Mouse (Mus musculus) induced T-regulatory cell, adult 2 months (primary cell): ENCODE results near the gene Mrpl23.

Source experiments
- DNase-seq: peaks from one replicate; pipeline ENCODE4 v3.0.0-alpha.2; 2012; ENCODE audit warnings: low read depth

Gene Mrpl23

DNA sequence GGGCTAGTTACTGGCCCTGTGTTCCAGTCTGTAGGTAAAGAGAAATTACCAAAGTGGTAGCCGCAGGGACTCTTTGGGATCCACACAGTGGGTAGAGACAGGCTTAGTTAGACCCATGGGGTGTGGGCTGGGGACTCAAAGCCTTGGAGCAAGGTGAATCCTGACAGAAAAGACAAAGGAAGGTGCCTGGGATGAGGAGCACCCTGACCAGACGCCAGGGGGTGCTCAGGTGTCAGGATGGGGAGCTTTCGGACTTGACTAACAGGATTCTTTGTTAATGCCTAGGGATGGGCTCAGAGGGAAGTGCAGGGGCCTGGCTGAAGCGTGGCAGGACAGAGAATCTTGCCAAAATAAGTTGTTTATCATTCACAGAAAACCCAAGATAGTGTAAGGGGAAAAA, 10.1 kb upstream of the Mrpl23 start:
- DNase-seq = no peak

DNA sequence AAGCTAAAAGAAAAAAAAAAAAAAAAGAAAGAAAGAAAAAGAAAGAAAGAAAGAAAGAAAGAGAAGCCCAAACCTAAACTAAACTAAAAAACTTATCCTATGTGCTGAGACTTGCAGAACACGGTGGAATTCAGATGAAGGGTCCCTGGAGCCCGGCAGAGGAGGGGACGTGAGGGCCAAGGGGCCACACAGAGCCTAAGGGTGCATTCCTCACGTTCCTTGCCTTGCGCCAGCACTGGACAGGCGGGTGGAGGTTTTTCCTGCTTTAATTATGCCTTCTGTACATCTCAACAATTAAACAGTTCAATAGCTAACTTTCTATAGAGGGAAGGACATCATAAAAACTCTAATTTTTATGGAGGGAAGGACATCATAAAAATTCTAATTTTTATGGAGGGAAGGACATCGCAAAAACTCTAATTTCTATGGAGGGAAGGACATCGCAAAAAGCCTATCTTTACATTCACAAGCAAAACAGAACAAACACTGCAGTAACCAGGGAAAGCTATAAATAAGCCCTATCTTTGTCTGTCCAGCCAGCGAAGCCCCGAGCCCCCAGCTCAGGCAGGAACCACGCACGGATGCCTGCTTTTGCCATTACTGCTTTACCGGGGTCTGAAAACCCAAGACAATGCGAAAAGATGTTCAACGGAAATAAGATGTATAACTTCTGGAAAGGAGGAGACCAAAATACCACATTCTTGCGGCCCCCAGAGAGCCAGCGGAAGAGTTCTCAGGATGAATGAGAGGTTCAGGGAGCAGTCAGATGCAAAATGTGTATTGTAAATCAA, 9.1 kb upstream of the Mrpl23 start:
- no peak for DNase-seq

DNA sequence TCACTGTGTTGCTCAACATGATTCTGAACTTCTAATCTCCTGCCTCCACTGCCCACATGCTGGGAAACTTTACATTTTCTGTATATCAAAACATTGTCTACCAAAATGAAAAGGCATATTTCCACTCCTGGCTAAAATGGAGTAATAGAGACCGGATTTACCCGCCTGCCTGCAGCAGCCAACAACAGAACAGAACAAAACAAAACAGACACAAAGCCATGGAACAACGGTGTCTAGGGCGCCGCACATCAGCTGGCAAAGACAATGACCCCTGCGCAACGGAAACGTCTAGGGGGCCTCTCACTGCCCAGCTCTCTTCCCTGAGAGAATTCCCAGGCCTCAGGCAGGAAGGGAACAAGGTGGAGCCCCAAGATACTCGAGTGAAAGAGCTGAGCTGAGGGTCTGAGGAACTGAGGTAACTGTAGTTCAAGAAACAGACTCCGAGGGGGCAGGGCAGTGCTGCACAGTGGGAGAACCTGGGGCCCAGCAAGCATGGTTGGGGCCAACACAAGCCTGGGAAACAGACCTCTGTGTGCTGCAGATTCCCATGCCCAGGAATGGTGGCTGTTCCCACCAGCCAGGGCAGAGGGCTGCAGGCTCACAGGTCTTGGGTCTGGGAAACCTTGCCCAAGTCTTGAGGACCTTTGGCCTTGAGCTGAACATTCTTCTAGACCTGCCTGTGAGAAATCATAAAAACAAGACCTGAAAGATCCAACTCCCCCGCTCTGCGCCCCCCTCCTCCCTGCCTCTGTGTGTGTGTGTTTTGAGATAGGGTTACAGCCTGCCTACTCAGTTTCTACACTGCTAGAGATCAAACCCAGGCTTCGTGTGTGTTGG, 6.9 kb upstream of the Mrpl23 start:
- no peak for DNase-seq

DNA sequence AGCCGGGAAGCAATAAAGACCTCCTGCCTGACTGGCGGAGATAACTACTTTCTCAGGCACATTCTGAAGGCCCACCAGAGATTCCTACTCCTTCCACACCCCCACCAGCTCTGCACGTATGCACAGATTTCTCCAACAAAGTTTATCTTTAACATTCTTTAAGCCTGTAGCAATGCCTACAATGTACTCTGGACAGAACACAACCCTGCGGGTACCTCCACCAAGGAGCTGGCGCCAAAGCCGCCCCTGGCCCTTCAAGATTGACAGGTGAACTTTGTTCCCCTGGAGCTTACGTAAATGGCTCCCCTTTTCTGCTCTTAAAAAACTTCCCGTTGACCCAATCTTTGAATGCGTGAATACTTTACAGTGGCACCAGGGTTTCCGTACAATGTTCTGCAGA, 3.1 kb upstream of the Mrpl23 start:
- no peak for DNase-seq

DNA sequence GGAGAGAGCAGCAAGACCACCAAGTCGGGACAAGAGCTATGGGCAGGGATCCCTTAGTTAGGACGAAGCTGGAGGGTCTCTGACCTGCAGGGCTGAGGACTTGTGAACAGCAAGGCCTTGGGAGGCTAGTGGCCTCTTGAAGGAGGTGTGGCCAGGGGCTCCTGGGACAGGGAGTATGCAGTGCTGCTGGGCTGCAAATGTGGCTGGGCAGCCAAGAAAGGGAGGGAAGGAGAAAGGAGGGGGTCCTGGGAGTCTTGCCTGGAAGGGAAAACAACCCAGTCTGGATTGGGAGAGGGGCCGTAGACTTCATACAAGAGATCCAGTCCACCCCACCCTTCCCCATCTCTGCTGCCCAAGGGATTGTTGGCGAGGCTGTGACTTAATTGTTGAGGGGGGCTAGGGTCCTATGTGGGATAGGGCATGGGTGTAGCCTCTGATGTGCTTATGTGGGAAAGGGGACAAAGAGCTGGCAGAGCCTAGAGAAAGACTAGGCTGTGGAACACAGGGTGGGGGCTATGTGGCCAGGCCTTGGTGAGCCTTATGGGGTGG, 439 bp upstream of the Mrpl23 start:
- DNase-seq = peak; percentile 17

DNA sequence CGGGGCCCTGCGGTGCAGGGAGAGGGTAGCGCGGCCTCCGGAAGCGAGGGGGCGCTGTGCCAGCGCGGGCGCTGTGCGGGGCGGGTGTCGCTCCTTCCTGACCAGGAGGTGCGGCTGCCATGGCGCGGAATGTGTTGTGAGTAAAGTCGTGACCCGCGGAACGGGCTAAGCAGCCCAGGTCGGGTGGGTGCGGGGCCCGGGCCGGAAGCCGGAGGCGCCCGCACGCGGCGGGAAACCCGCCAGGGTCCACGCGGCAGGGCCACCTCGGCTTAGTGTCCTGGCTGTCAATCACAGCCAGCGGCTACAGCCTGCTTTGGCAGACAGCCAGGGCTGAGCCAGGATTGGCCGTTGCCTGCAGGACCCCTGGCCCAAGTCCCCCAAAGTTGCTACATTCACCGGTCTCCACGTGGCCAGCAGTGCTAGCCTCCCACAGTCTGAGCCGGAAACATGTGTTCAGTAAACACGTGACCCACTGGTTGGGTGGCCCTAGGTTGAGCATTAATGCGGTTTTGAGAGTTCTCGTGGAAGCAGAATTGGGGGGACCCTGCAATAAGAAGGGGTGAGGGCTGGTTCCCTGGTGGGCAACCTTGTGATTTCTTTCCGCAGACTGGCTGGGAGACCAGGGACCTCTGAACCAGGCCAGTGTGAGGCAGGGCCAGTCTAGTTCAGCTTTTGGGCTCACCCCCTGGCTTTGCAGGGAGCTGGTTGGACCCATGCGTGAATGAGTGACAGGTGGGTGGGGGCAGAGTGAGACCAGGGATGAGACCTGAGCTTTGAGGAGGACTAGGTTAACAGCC, 771 bp downstream of the Mrpl23 start:
- peak; percentile 91 for DNase-seq

DNA sequence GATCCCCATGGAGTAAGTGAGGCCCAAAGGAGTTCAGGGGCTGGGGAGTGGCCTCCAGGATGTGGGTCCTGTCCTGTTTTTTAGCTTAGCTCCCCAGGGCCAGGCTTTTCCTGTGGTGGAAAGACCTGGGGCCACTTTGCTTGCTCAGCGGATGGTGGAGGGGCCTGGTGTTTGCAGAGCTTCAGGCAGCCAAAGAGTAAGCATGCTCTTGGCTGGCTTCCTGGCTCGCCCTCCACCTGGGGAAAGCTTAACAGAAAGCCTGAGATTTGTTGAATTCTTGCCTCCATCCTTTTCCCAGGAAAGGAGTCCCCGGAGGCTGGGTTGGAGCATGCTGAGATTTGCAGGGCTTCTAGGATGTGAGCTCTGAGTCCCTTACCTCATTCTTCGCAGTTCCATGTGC, 2.6 kb downstream of the Mrpl23 start:
- no peak for DNase-seq

DNA sequence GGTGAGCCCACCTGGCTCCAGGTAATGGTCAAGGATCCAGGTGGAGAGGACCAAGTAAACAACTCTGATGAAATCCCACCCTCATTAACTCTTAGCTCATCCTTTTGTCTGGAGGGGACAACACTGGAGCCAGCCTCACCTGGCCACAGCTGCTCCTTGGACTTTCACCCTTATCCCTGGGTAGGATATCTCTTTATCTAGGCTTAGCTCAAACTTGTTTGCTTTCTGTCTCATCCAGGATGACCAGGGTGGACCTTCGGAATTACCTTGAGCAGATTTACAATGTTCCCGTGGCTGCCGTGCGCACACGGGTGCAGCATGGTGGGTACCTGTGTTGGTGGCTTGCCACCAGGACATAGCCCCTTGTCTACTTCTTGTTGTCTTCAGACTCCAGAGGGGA, 3.3 kb downstream of the Mrpl23 start:
- DNase-seq = no peak

DNA sequence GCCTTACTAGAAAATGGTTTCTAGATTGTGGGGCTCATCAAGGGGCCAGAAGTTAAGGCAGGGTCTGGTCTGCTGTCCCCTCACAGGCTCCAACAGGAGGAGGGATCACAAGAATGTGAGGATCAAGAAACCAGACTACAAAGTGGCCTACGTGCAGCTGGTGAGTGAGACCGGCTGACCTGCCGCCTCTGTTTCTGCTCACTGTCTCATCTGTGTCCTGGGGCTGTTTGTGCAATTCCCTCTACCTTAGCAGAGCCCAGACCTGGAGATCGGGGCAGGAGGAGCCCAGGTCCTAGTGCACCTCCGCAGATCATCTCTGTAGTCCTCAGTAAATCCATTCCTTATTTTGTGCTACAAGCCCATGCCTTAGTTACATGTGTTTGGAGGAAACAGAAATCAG, 4.7 kb downstream of the Mrpl23 start:
- DNase-seq = no peak

DNA sequence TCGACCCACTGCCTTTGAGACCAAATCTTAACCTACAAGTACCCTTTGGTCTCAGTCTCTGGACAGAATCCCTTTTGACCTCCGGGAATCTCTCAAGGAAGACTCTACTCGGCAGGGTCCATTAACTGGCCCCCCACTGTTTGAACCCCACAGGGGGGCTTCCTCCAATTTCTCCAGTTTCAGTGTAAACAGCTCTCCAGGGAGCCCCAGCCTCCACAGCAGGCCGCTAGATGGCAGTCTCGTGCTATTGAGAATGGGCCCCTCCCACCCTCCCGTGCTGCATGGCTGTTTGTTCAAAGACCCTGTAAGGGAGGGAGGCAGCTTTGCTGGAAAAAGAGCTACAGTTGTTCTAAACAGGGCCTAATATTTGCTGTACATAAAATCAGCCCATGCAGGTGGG, 5.4 kb downstream of the Mrpl23 start:
- peak; percentile 77 for DNase-seq

DNA sequence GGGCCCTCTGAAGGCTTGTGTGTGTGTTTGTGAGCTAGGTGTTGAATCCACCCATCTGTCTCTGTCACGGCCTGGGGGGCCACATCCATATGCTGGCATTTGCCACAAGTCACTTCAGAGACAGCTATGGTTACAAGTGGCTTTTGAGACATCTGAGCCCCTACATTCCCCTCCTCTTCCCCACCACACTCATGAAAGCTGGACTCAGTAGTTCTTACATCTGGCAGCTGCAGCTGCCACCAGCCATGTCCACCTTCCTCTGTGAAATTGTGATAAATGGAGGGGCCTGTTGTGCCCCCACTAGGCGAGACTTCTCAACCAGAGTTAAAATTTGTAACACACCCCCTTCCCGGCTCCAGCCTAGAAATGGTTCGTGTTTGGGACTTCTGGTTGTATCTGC, 5.8 kb downstream of the Mrpl23 start:
- no peak for DNase-seq

DNA sequence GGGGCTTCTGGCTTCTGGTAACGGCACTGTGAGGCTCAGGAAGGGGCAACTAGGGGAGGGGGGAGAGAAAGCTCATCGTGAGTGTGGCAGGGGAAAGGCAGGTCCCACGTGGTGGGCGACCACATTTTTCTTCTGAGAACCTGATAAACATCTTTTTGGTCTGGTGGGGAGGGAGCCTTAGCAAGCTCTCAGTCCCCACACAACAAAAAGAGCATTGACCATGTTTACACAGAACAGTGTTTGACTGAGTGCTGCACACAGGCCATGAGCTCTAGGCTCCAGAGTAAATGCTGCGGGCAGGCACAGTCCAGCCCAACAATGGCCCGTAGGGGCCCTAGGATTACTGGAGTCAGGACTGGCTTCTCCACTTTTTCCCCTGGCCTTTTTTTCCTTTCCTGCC, 6.3 kb downstream of the Mrpl23 start:
- DNase-seq = no peak

DNA sequence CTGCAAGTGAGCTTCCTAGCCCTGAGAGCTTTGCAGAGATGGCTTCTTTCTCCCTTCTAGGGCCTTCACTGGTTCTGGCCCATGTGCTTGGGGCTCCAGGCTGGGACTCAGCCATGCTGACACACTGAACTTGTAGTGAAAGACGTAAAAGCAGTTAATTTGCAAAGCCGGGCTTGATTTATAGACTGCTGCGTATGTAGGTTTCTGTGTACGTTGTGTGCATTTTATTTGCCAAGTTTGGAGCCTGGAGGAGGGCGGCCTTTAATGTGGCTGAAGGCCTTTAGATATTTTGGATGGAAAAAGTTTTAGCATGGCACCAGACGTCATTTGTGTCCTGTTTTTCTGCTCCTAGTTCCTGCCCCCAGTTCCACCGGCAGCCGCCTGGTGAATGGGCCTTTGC, 7.3 kb downstream of the Mrpl23 start:
- DNase-seq = no peak

DNA sequence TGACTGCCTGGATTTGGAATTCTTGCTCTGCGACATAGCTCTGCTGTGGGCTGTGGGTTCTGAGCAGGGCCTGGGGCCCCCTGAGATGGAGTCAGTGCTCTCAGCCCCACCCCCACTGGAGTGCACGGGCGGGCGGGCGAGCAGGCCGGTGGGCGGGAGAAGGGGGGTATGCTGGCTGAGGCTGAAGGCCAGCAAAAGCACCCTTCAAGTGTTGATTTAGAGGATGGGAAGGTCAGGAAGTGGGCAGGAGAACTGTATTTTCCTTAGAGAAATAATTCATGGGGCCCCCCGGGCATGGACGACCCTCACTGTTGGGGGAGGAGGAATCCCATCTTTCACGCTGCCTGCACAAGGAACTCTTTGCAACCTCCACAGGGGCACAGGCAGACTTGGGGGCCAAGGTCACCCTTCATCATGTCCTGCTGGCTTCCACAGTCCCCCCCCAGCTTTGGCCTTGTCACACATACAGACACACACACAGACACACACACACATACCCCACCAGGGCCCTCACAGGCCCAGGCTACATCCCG, 10.4 kb downstream of the Mrpl23 start:
- no peak for DNase-seq

DNA sequence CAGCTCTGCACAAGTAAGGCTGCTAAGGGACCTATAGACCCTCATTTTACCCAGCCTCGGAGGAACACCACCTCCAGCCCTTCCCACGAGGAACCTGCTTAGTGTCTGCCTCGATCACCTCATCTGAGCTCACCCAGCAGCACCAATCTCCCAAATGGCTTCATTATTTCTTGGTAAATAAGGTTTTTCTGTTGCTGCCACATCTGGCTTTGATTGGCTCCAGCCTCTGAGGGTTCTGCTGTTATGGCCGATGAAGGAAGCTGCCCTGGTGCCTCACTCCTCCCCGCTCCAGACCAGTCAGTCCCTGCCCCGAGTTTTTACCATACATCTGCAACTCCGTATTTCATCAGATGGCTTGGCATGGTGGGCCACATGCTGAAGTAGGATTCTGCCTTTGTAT, 13.5 kb downstream of the Mrpl23 start:
- no peak for DNase-seq

DNA sequence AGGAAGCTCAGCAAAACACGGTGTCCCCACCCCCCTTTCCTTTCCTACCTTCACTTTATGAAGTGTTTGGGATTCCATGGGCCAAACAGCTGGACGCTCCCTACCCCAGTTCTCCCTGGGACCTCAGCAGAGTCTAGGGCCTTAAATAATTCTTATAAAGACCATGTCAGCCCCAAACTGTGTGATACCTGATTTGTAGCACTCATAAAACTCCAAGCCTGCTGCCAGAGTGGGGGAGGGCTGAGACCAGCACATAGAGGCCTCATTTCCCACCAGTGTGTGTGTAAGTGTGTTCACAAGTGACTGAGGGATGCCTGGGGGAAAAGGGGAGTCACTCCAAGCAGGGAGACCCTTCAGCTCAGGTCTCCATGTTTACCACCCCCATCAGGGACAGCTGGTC, 15.4 kb downstream of the Mrpl23 start:
- no peak for DNase-seq

DNA sequence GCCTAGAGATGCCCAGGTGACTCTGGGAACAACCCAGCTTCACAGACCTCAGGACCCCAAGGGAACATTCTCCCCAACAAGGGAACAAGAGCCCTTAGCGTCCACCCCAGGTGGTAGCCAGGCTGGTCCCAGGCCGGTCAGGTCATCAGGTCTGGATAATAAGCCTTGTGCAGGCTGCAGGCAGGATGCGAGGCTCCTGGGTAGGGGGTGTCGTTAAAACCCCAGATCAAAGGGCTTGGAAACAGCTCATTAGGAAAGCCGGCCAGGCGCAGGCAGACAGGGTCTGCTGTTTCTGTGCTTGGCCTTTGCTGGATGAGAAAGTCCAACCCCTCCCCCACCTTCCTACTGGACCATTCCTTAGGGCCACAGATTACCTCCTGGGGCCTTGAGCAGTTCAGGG, 16.2 kb downstream of the Mrpl23 start:
- DNase-seq = no peak

DNA sequence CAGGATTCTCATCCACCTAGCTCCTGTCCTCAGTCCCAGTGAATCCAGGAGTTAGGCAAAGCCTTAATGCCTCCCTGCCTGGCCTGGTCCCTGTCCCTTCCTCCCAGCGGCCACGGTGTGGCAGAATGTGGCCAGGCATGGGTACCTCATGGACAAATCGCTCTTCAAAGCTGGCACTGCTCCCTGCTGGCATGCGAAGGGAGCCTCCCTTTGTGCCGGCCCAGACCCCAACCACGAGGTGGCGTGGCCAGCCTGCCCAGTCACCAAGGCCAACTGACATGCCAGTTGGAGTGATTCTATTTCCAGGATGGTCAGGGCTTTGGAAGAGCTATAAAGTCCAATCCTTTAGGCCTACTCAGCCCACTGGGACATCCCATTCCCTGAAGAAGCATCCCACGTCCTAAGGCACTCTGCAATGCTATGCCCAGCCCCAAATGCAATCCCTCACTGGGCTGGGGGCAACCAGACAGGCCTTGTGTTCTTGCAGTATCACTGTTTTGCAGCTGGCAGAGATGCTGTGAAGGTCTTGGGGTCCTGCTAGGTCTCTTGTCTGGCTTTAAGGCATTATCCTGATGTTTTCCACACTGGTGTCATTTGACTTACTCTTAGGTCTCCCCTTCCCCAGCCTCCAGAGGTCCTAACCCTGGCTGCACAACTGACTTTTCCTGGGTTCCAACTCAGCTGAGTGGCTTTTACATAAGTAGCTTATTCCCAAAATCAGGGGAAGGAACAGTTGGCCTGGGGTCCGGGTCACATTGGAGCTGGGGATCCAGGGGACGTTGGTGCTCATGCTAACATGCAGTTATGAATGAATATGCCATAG, 17.7 kb downstream of the Mrpl23 start:
- DNase-seq = no peak

DNA sequence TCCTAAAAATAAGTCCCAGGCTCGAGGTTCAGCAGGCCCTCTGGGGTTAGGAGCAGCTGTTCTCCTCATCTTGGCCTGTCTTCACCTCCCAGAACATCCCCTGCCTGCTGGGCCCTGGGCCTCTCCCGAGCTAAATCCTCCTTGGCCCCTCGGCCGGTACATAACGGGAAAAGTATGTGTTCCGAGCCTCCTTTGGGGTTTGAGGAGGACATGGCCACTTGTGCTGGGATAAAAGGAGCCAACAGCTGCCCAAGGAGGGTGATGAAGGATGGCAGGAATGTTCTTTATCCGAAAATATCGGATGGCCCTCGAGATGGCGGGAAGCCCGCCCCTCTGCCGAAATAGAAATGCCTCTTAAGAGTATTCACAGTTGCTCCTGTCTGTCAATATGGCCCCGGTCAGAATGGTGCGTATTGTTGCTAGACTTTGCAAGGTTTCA, 18.5 kb downstream of the Mrpl23 start:
- no peak for DNase-seq

DNA sequence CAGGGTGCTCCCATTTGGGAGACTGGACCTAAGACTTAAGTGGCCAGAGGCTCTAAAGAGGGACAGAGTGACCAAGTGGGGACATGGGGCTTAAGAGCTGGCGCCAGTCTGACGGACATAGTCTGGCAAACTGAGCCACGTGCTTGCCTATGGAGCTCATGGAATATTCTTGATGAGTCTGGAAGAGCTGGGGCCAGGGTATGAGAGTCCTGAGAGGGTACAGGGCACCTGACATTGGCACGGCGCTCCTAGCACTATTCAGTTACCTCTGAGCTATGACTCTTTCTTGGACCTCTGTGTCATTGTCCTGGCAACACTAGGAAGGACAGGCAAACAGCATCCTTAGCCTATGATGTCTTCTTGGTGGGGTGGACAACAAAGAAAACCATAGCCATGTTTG, 19.2 kb downstream of the Mrpl23 start:
- no peak for DNase-seq
